Mouse (Mus musculus): Measurements from ENCODE around the gene Rap1gap2. TPM values are rescaled to one million over a fixed set of nuclear protein-coding genes. Genes with fewer than 3 reads are reported as not detected.

Rap1gap2 gene
- polyA plus RNA-seq, 1 experiment from 2014 or later = 9.9 TPM

DNA sequence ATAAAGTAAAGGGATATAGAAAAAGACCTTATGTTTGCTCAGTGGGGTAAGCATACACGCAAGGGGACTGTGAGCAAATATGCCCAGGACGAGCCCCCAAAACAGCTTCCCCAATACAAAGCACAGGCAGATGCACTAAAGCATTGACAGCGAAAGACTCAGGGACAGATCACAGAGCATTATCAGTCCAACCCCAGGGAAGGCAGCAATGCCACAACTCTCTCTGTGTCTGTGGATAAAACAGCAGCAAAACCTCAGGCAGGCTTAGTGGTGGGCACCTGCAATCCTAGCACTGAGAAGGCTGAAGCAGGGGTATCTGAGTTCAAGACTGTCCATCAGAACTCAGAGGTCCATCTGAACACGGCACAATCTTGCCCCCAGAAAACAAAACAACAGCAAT, 73.4 kb downstream of the Rap1gap2 start:
- ATAC-seq (ENCODE audit: low read depth) = no peak
- no peak overlapping the region for H3K4me3 ChIP-seq (ENCODE audit: low read depth, low read length)
- H3K27me3 ChIP-seq (ENCODE audit: control insufficient read depth, insufficient read depth, low read length) = no peaks in the 10 kb centered on the region
- H3K4me1 ChIP-seq (ENCODE audit: control insufficient read depth, insufficient read depth, low read length) = no peaks in the 10 kb centered on the region
- no peak overlapping the region for H3K27ac ChIP-seq (ENCODE audit: low read depth, low read length)
- H3K4me2 ChIP-seq (ENCODE audit: low read depth, low read length) = no peak overlapping the region
- 95% methylated on average over 4 of the region's 4 CpGs for WGBS
- no peak overlapping the region for H3K9ac ChIP-seq (replicated peaks; ENCODE audit: low read depth, low read length)
- no peaks in the 10 kb centered on the region for H3K36me3 ChIP-seq (ENCODE audit: control insufficient read depth, insufficient read depth, low read length)
- no peaks in the 10 kb centered on the region for H3K9me3 ChIP-seq (ENCODE audit: control insufficient read depth, low read length)

DNA sequence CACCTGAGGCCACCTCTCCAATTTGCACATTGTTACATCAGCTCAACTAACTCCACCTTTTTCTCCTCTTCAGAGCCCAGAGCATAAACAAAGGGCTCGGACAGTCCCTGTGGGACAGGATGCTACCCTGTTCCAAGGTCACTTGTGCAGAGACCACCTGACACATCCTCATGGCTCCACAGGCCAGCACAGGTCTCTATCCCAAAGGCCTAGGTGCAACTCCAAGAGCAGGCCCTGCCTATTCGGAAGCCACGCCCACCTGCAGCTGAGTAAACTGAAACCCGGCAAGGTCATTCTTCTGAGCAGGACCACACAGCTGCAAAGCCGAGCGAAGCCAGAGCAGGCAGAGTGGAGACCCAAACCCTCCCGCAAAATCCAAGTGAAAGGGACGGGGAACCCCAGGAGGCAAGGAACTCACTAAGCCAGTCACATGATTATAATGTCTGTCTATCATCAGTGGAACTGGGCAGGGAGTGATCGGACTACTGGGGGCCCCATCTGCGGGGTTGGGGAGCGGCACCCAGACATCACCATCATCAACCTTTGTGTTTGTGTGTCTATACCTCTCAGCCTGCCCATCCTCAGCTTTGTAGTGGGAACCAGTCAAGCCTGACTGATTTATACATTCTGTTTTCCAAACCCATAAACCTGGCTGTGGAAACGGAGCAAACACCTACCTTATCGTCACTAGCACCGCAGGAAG, 74.4 kb downstream of the Rap1gap2 start:
- Histone ChIP-seq H3K4me2 (ENCODE audit: low read depth, low read length) (no peak overlapping the region), H3K9me3 (ENCODE audit: control insufficient read depth, low read length) (no peaks in the 10 kb centered on the region), H3K4me3 (ENCODE audit: low read depth, low read length) (no peak overlapping the region), H3K27me3 (ENCODE audit: control insufficient read depth, insufficient read depth, low read length) (no peaks in the 10 kb centered on the region), H3K4me1 (ENCODE audit: control insufficient read depth, insufficient read depth, low read length) (no peaks in the 10 kb centered on the region), H3K9ac (replicated peaks; ENCODE audit: low read depth, low read length) (no peak overlapping the region), H3K27ac (ENCODE audit: low read depth, low read length) (no peak overlapping the region), H3K36me3 (ENCODE audit: control insufficient read depth, insufficient read depth, low read length) (no peaks in the 10 kb centered on the region)
- no peak; the same call in 1 of the 2 replicates for ATAC-seq (ENCODE audit: low read depth)
- WGBS = 27% methylated on average over 14 of the region's 14 CpGs

DNA sequence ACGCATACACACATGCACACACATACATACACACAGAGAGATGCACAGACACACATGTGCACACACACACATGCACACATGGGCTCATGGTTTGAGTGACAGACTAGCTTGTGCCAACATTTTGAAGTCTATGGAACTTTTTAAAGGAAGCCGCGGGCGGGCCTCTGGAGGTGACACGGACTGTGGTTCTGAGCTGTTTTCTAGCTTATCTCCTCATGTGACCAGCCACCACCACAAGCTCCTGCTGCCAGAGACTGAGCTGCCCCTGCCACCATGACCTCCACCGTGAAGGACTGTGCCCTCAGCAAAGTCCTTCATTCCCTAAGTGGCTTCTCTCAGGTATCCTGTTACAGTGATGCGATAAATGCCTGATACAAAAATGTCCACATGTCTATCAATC, 76.3 kb downstream of the Rap1gap2 start:
- WGBS = 93% methylated on average over 7 of the region's 7 CpGs
- Histone ChIP-seq H3K4me1 (ENCODE audit: control insufficient read depth, insufficient read depth, low read length) (no peaks in the 10 kb centered on the region), H3K9ac (replicated peaks; ENCODE audit: low read depth, low read length) (no peak overlapping the region), H3K4me2 (ENCODE audit: low read depth, low read length) (no peak overlapping the region), H3K4me3 (ENCODE audit: low read depth, low read length) (no peak overlapping the region), H3K27me3 (ENCODE audit: control insufficient read depth, insufficient read depth, low read length) (no peaks in the 10 kb centered on the region), H3K36me3 (ENCODE audit: control insufficient read depth, insufficient read depth, low read length) (no peaks in the 10 kb centered on the region), H3K27ac (ENCODE audit: low read depth, low read length) (no peak overlapping the region), H3K9me3 (ENCODE audit: control insufficient read depth, low read length) (no peaks in the 10 kb centered on the region)
- no peak for ATAC-seq (ENCODE audit: low read depth)

DNA sequence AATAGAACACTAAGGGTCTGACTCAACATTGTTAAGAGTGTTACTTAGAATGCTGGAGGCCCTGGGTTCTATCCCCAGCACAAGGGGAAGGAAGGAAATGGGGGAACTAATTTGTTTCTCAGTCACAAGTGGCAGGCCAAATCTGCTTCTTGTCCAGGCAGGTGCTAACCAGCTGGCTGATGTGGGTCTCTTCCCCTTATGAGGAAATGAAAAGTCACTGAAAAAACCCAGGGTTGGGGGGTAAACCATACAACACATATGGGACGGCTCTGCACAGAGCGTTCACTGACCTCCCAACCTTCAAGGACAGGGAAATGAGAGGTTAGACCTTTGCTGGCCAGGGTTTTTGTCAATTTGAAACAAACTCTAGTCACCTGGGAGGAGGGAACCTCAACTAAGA, 77.7 kb downstream of the Rap1gap2 start:
- Histone ChIP-seq H3K27ac (ENCODE audit: low read depth, low read length) (no peak overlapping the region), H3K9ac (replicated peaks; ENCODE audit: low read depth, low read length) (no peak overlapping the region), H3K27me3 (ENCODE audit: control insufficient read depth, insufficient read depth, low read length) (no peaks in the 10 kb centered on the region), H3K36me3 (ENCODE audit: control insufficient read depth, insufficient read depth, low read length) (no peaks in the 10 kb centered on the region), H3K9me3 (ENCODE audit: control insufficient read depth, low read length) (no peaks in the 10 kb centered on the region), H3K4me3 (ENCODE audit: low read depth, low read length) (no peak overlapping the region), H3K4me2 (ENCODE audit: low read depth, low read length) (no peak overlapping the region), H3K4me1 (ENCODE audit: control insufficient read depth, insufficient read depth, low read length) (no peaks in the 10 kb centered on the region)
- no peak for ATAC-seq (ENCODE audit: low read depth)
- WGBS = 92% methylated on average over 2 of the region's 2 CpGs

DNA sequence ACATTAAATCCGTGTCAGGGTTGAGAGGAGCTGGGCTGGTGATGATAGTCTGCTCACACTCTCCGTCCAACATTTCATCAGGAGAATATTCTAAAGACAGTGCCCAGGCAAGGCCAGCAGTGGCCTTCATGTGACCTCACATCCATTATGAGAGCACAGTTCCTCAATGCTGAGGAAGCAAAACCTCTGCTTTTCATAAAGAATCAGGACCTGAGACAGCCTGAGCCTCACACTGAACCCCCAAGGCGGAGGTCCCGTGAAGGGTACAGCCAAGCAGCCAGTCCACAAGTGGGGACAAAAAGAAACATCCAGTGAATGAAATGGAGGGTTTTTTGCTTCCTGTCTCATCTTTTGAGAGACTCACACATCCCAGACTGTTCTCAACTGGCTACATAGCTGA, 78.3 kb downstream of the Rap1gap2 start:
- no peak overlapping the region for H3K27ac ChIP-seq (ENCODE audit: low read depth, low read length)
- H3K9ac ChIP-seq (replicated peaks; ENCODE audit: low read depth, low read length) = no peak overlapping the region
- no peaks in the 10 kb centered on the region for H3K36me3 ChIP-seq (ENCODE audit: control insufficient read depth, insufficient read depth, low read length)
- WGBS = 54% methylated on average over 4 of the region's 4 CpGs
- no peak overlapping the region for H3K4me3 ChIP-seq (ENCODE audit: low read depth, low read length)
- H3K9me3 ChIP-seq (ENCODE audit: control insufficient read depth, low read length) = no peaks in the 10 kb centered on the region
- no peak overlapping the region for H3K4me2 ChIP-seq (ENCODE audit: low read depth, low read length)
- ATAC-seq (ENCODE audit: low read depth) = no peak
- no peaks in the 10 kb centered on the region for H3K4me1 ChIP-seq (ENCODE audit: control insufficient read depth, insufficient read depth, low read length)
- H3K27me3 ChIP-seq (ENCODE audit: control insufficient read depth, insufficient read depth, low read length) = no peaks in the 10 kb centered on the region

DNA sequence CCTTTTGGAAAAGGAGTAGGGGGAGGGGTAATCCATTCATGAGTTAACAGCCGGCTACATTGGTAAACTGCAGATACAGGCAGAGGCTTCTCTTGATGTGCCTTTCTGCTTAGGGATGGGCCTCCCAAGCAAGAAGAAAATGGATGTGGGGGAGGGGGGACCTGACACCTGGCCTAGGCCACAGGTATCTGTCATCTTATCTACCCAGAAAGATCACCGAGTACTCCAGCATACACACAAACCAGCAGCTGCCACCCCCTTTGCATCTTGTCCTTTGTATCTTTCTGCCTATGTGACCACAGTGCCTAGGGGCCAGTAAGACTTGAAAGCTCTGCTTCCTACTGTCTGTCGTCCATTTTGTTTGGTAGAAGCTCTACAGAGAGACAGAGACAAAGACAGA, 79.0 kb downstream of the Rap1gap2 start:
- 26% methylated on average over 3 of the region's 3 CpGs for WGBS
- no peaks in the 10 kb centered on the region for H3K4me1 ChIP-seq (ENCODE audit: control insufficient read depth, insufficient read depth, low read length)
- no peak overlapping the region for H3K4me2 ChIP-seq (ENCODE audit: low read depth, low read length)
- no peak overlapping the region for H3K9ac ChIP-seq (replicated peaks; ENCODE audit: low read depth, low read length)
- H3K27me3 ChIP-seq (ENCODE audit: control insufficient read depth, insufficient read depth, low read length) = no peaks in the 10 kb centered on the region
- H3K27ac ChIP-seq (ENCODE audit: low read depth, low read length) = no peak overlapping the region
- no peak overlapping the region for H3K4me3 ChIP-seq (ENCODE audit: low read depth, low read length)
- no peaks in the 10 kb centered on the region for H3K9me3 ChIP-seq (ENCODE audit: control insufficient read depth, low read length)
- no peaks in the 10 kb centered on the region for H3K36me3 ChIP-seq (ENCODE audit: control insufficient read depth, insufficient read depth, low read length)
- no peak for ATAC-seq (ENCODE audit: low read depth)

DNA sequence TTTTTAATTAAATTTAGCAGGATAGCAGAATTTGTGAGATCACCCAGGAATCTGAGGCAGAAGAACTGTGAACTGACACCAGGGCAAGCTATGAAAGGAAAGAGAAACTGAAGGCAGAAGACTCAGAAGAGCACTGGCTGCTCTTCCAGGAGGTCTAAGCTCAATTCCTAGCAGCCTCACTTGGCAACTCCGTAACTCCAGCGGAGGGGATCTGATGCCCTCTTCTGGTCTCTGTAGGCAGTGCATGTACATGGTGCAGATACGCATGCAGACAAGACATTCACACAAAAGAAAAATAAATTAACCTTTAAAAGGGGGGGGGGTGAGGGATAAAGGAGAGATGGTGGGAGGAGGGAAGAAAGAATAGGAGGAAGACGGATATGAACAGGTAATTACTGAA, 80.9 kb downstream of the Rap1gap2 start:
- Histone ChIP-seq H3K27ac (ENCODE audit: low read depth, low read length) (no peak overlapping the region), H3K4me3 (ENCODE audit: low read depth, low read length) (no peak overlapping the region), H3K9ac (replicated peaks; ENCODE audit: low read depth, low read length) (no peak overlapping the region), H3K4me2 (ENCODE audit: low read depth, low read length) (no peak overlapping the region), H3K4me1 (ENCODE audit: control insufficient read depth, insufficient read depth, low read length) (no peaks in the 10 kb centered on the region), H3K36me3 (ENCODE audit: control insufficient read depth, insufficient read depth, low read length) (no peaks in the 10 kb centered on the region), H3K27me3 (ENCODE audit: control insufficient read depth, insufficient read depth, low read length) (no peaks in the 10 kb centered on the region), H3K9me3 (ENCODE audit: control insufficient read depth, low read length) (no peaks in the 10 kb centered on the region)
- ATAC-seq (ENCODE audit: low read depth) = no peak
- 54% methylated on average over 4 of the region's 4 CpGs for WGBS

DNA sequence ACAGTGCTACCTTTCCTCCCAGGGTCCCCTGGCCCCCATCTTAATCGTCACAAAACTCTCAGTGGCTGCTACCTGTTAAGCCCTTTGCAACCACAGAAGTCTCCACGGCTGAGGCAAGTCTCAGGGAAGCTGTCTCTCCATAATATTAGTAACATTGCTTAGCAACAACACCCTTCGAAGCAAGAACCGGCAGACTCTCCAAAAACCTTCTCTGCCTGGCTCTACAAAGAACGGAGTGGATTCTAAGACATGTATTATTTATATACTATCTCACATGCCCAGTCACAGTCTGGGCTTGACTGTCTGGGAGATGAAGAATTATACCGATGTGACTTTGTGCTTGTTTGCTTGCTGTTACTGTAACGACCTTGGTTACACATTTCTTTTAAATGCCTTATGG, 83.2 kb downstream of the Rap1gap2 start:
- H3K9ac ChIP-seq (replicated peaks; ENCODE audit: low read depth, low read length) = no peak overlapping the region
- H3K36me3 ChIP-seq (ENCODE audit: control insufficient read depth, insufficient read depth, low read length) = no peaks in the 10 kb centered on the region
- peaks cover 13% of the 10 kb centered on the region; the same call in 1 of the 2 replicates for H3K4me1 ChIP-seq (ENCODE audit: control insufficient read depth, insufficient read depth, low read length)
- no peak overlapping the region for H3K4me3 ChIP-seq (ENCODE audit: low read depth, low read length)
- H3K9me3 ChIP-seq (ENCODE audit: control insufficient read depth, low read length) = no peaks in the 10 kb centered on the region
- no peak overlapping the region for H3K27ac ChIP-seq (ENCODE audit: low read depth, low read length)
- H3K27me3 ChIP-seq (ENCODE audit: control insufficient read depth, insufficient read depth, low read length) = 0 out of 2 replicates have a peak, but pooled peaks cover 2% of the 10 kb centered on the region
- no peak overlapping the region for H3K4me2 ChIP-seq (ENCODE audit: low read depth, low read length)
- ATAC-seq (ENCODE audit: low read depth) = no peak
- WGBS = 72% methylated on average over 7 of the region's 7 CpGs

DNA sequence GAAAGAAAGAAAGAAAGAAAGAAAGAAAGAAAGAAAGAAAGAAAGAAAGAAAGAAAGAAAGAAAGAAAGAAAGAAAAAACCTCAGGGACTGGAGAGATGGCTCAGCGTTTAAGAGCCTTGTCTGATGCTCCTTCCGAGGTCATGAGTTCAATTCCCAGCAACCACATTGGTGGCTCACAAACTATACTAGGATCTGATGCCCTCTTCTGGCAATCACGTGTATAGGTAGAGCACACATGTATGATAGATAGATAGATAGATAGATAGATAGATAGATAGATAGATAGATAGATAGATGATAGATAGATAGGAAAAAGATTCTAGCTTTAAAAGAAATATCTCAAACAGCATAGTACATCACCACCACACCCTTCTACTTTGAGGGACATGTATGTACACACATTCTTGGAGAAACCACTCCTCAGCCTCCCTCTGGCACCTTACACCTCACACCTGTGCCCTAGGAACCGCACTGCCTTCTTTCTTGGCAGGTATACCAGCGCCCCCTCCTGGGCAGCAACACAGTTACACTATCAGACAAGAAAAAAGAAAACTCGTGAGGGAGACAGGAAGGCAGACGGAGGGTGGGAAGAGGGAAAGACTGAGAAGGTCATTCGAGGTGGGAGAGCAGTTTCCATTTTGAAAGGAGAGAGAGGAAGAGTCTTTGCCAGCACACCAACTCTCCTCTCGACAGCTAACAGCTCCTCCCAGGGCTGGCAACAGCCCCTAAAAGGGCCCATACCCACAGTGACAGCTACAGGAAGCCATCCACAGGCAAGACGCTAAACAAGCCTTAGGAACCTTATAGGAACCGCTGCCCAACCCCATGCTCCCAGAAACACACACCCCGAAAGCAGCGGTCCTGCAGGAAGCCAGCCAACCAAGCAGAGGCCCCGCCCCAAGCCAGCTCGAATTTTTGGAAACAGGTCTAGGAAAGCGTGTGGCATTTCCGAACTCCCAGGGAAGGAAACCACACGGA, 84.2 kb downstream of the Rap1gap2 start:
- Histone ChIP-seq H3K4me3 (ENCODE audit: low read depth, low read length) (no peak overlapping the region), H3K9me3 (ENCODE audit: control insufficient read depth, low read length) (no peaks in the 10 kb centered on the region), H3K4me2 (ENCODE audit: low read depth, low read length) (no peak overlapping the region), H3K4me1 (ENCODE audit: control insufficient read depth, insufficient read depth, low read length) (peaks cover 19% of the 10 kb centered on the region), H3K36me3 (ENCODE audit: control insufficient read depth, insufficient read depth, low read length) (no peaks in the 10 kb centered on the region), H3K27ac (ENCODE audit: low read depth, low read length) (no peak overlapping the region), H3K9ac (replicated peaks; ENCODE audit: low read depth, low read length) (no peak overlapping the region), H3K27me3 (ENCODE audit: control insufficient read depth, insufficient read depth, low read length) (0 out of 2 replicates have a peak, but pooled peaks cover 3% of the 10 kb centered on the region)
- ATAC-seq (ENCODE audit: low read depth) = no peak
- WGBS = 18% methylated on average over 18 of the region's 18 CpGs
